Mouse (Mus musculus): ENCODE measurements around the gene Stk39. TPM values are rescaled to one million over a fixed set of nuclear protein-coding genes. Genes with fewer than 3 reads are reported as not detected.

Gene Stk39
- polyA plus RNA-seq, 1 experiment, result 16.7 TPM

GRCm38 (mm10) chr2:68325306-68325705, 146.8 kb downstream of the Stk39 start:
- H3K4me1 ChIP-seq (ENCODE audit: control insufficient read depth, insufficient read depth, insufficient read length, low read length), result no peaks in the 10 kb centered on the region
- no peak overlapping the region for H3K4me3 ChIP-seq (ENCODE audit: insufficient read depth, low read depth, low read length)
- H3K27ac ChIP-seq (replicated peaks; ENCODE audit: low read depth, low read length), result no peak overlapping the region

GRCm38 (mm10) chr2:68321230-68321629, 150.8 kb downstream of the Stk39 start:
- no peaks in the 10 kb centered on the region for H3K4me1 ChIP-seq (ENCODE audit: control insufficient read depth, insufficient read depth, insufficient read length, low read length)
- no peak overlapping the region for H3K4me3 ChIP-seq (ENCODE audit: insufficient read depth, low read depth, low read length)
- H3K27ac ChIP-seq (replicated peaks; ENCODE audit: low read depth, low read length), result no peak overlapping the region

- H3K27ac ChIP-seq (replicated peaks; ENCODE audit: low read depth, low read length), result no peak overlapping the region
- no peak overlapping the region for H3K4me3 ChIP-seq (ENCODE audit: insufficient read depth, low read depth, low read length)
- no peaks in the 10 kb centered on the region for H3K4me1 ChIP-seq (ENCODE audit: control insufficient read depth, insufficient read depth, insufficient read length, low read length)
Measured at GRCm38 (mm10) chr2:68320670-68321069, 151.4 kb downstream of the Stk39 start.

- no peaks in the 10 kb centered on the region for H3K4me1 ChIP-seq (ENCODE audit: control insufficient read depth, insufficient read depth, insufficient read length, low read length)
- H3K4me3 ChIP-seq (ENCODE audit: insufficient read depth, low read depth, low read length), result no peak overlapping the region
- H3K27ac ChIP-seq (replicated peaks; ENCODE audit: low read depth, low read length), result no peak overlapping the region
Measured at GRCm38 (mm10) chr2:68318452-68318851, 153.6 kb downstream of the Stk39 start.

- no peak overlapping the region for H3K4me3 ChIP-seq (ENCODE audit: insufficient read depth, low read depth, low read length)
- no peak overlapping the region for H3K27ac ChIP-seq (replicated peaks; ENCODE audit: low read depth, low read length)
- no peaks in the 10 kb centered on the region for H3K4me1 ChIP-seq (ENCODE audit: control insufficient read depth, insufficient read depth, insufficient read length, low read length)
Measured at GRCm38 (mm10) chr2:68317895-68318294, 154.2 kb downstream of the Stk39 start.

- Histone ChIP-seq H3K27ac (replicated peaks; ENCODE audit: low read depth, low read length) (no peak overlapping the region), H3K4me1 (ENCODE audit: control insufficient read depth, insufficient read depth, insufficient read length, low read length) (no peaks in the 10 kb centered on the region), H3K4me3 (ENCODE audit: insufficient read depth, low read depth, low read length) (no peak overlapping the region)
Measured at GRCm38 (mm10) chr2:68317452-68317851, 154.6 kb downstream of the Stk39 start.

GRCm38 (mm10) chr2:68315258-68315657, 156.8 kb downstream of the Stk39 start:
- Histone ChIP-seq H3K4me1 (ENCODE audit: control insufficient read depth, insufficient read depth, insufficient read length, low read length) (no peaks in the 10 kb centered on the region), H3K4me3 (ENCODE audit: insufficient read depth, low read depth, low read length) (no peak overlapping the region), H3K27ac (replicated peaks; ENCODE audit: low read depth, low read length) (no peak overlapping the region)

GRCm38 (mm10) chr2:68310121-68310520, 161.9 kb downstream of the Stk39 start:
- Histone ChIP-seq H3K4me3 (ENCODE audit: insufficient read depth, low read depth, low read length) (no peak overlapping the region), H3K27ac (replicated peaks; ENCODE audit: low read depth, low read length) (no peak overlapping the region), H3K4me1 (ENCODE audit: control insufficient read depth, insufficient read depth, insufficient read length, low read length) (no peaks in the 10 kb centered on the region)

GRCm38 (mm10) chr2:68306519-68306918, 165.5 kb downstream of the Stk39 start:
- Histone ChIP-seq H3K4me1 (ENCODE audit: control insufficient read depth, insufficient read depth, insufficient read length, low read length) (no peaks in the 10 kb centered on the region), H3K27ac (replicated peaks; ENCODE audit: low read depth, low read length) (no peak overlapping the region), H3K4me3 (ENCODE audit: insufficient read depth, low read depth, low read length) (no peak overlapping the region)

- Histone ChIP-seq H3K4me1 (ENCODE audit: control insufficient read depth, insufficient read depth, insufficient read length, low read length) (no peaks in the 10 kb centered on the region), H3K27ac (replicated peaks; ENCODE audit: low read depth, low read length) (no peak overlapping the region), H3K4me3 (ENCODE audit: insufficient read depth, low read depth, low read length) (no peak overlapping the region)
Measured at GRCm38 (mm10) chr2:68304771-68305460, 167.2 kb downstream of the Stk39 start.

- Histone ChIP-seq H3K4me3 (ENCODE audit: insufficient read depth, low read depth, low read length) (no peak overlapping the region), H3K4me1 (ENCODE audit: control insufficient read depth, insufficient read depth, insufficient read length, low read length) (no peaks in the 10 kb centered on the region), H3K27ac (replicated peaks; ENCODE audit: low read depth, low read length) (no peak overlapping the region)
Measured at GRCm38 (mm10) chr2:68301811-68302542, 170.1 kb downstream of the Stk39 start.

GRCm38 (mm10) chr2:68298356-68298755, 173.7 kb downstream of the Stk39 start:
- no peaks in the 10 kb centered on the region for H3K4me1 ChIP-seq (ENCODE audit: control insufficient read depth, insufficient read depth, insufficient read length, low read length)
- no peak overlapping the region for H3K27ac ChIP-seq (replicated peaks; ENCODE audit: low read depth, low read length)
- no peak overlapping the region for H3K4me3 ChIP-seq (ENCODE audit: insufficient read depth, low read depth, low read length)

GRCm38 (mm10) chr2:68297955-68298354, 174.1 kb downstream of the Stk39 start:
- Histone ChIP-seq H3K27ac (replicated peaks; ENCODE audit: low read depth, low read length) (no peak overlapping the region), H3K4me3 (ENCODE audit: insufficient read depth, low read depth, low read length) (no peak overlapping the region), H3K4me1 (ENCODE audit: control insufficient read depth, insufficient read depth, insufficient read length, low read length) (no peaks in the 10 kb centered on the region)

- H3K4me3 ChIP-seq (ENCODE audit: insufficient read depth, low read depth, low read length), result no peak overlapping the region
- no peaks in the 10 kb centered on the region for H3K4me1 ChIP-seq (ENCODE audit: control insufficient read depth, insufficient read depth, insufficient read length, low read length)
- no peak overlapping the region for H3K27ac ChIP-seq (replicated peaks; ENCODE audit: low read depth, low read length)
Measured at GRCm38 (mm10) chr2:68296743-68297142, 175.3 kb downstream of the Stk39 start.

GRCm38 (mm10) chr2:68292539-68293320, 179.3 kb downstream of the Stk39 start:
- Histone ChIP-seq H3K4me3 (ENCODE audit: insufficient read depth, low read depth, low read length) (no peak overlapping the region), H3K27ac (replicated peaks; ENCODE audit: low read depth, low read length) (no peak overlapping the region), H3K4me1 (ENCODE audit: control insufficient read depth, insufficient read depth, insufficient read length, low read length) (no peaks in the 10 kb centered on the region)

All from brown adipose tissue, adult 24 weeks (tissue).